Mouse (Mus musculus) heart, postnatal 36 days (tissue): ENCODE results near the gene Prrg1. TPM values are rescaled to one million over a fixed set of nuclear protein-coding genes. Genes with fewer than 3 reads are reported as not detected.
"Not testable (repeated sequence)": the region's sequence is repeated elsewhere in the genome, so short reads cannot be mapped to it uniquely, and the experiment has no call there.

ENCODE experiments used
- DNase-seq, 2 experiments: peaks; one replicate each; pipeline ENCODE4 v3.0.0; 2021 to 2022
- intact Hi-C: fragments of 180-260 bp; cut with DNase I; formaldehyde crosslinking; loops from one replicate; pipeline ENCODE4 v1.15.1; 2025
- total RNA-seq, 2 experiments: library from RNA; stranded (reverse); gene quantifications; 2 replicates each; pipeline ENCODE4 v1.2.3; 2021

The Prrg1 gene
- total RNA-seq, result 10 to 100 TPM in 1 of 2 experiments, 1 to 10 TPM in 1; 9.7 to 12.9 TPM

DNA sequence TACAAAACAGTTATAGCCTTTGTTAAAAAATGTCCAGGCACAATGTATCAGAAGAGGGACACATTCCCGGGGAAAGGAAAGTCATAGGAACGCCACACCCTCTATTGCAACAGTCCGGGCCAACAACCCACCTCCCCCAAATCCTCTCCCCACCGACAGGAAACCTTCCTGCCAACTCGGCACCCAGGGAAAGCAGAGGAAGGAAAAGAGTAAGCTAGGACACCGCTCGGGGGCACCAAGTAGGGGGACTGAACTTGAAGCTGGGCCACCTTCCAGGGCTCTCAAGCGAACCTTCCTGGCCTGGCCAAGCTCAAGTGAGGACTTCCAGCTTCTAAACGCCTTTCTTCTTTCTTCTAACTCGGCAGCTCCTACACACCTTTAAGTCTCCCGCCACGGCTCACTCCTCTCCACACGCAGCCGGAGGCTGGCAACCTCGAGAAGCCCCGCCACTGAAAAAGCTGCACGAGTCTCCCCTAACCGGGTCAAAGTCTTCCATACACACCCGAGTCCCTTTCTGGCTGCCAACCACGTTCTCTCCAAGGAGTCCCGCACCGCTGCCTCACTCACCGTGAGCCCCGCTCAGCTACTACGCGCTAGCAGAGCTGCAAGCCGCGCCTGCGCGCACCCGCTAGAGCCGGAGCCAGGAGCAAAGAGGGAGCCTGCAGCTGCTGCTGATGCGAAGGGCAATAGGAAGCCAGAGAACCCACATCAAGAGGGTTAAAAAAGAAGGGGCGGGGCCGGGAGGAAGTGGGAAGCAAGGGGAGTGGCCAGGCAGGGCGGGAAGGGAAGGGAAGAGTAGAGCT lies at the start of gene Prrg1:
TSS of gene Prrg1 (minus strand) at position 695 of the 803 bp plus-strand sequence.
- intact Hi-C loops, result loop anchor here (10.0 kb wide), 1 partner anchor 109 kb away; no protein-coding TSS in a partner anchor
- DNase-seq, result peak; percentile 65 to 71

- DNase-seq, result no peak
- intact Hi-C loops, result loop anchor here (10.0 kb wide), 1 partner anchor 121 kb away; no protein-coding TSS in a partner anchor
Observed at GRCm38 (mm10) chrX:78605814-78606213, 22.1 kb upstream of the Prrg1 start.

- intact Hi-C loops, result no loop called here
- DNase-seq, result no peak
Observed at GRCm38 (mm10) chrX:78593138-78593537, 9.4 kb upstream of the Prrg1 start.

GRCm38 (mm10) chrX:78582854-78583201 lies 868 bp downstream of the Prrg1 start:
- peak; percentile 48 to 53 for DNase-seq
- intact Hi-C loops, result loop anchor here (10.0 kb wide), 1 partner anchor 108 kb away; no protein-coding TSS in a partner anchor

DNA sequence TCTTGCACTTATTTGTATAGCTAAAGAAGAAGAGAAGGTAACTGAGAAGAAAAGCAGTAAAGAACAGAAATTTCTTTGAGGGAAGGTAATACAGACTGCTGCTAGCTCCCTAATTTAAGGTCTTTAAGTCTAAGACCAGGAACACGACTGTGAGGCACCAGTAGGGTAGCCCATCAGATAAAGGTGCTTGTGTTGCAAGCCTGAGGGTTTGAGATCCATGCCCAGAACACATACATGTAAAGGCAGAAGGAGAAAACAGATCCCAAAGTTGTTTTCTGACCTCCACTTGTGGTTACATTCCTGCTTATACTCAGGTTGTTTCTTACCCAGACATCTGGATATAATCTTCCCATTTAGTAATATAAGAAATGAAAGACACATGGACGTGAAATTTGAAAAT lies 20.2 kb downstream of the Prrg1 start:
- intact Hi-C loops, result no loop called here

DNA sequence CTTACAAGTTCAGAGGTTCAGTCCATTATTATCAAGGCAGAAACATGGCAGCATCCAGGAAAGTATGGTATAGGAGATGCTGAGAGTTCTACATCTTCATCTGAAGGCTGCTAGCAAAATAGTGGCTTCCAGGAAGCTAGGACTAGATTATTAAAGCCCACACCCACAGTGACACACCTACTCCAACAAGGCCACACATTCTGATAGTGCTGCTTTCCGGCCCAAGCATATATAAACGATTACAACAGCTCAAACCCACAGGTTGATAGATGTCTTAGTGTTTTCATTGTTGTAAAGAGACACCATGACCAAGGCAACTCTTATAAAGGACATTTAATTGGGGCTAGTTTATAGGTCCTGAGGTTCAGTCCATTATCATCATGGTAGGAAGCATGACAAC lies 30.3 kb downstream of the Prrg1 start:
- intact Hi-C loops, result no loop called here
- no peak for DNase-seq

More for the DNA sequence above, 20.2 kb downstream of the Prrg1 start:
- no peak for DNase-seq

- intact Hi-C loops, result no loop called here
- DNase-seq, result no peak
Observed at GRCm38 (mm10) chrX:78552704-78553103, 31.0 kb downstream of the Prrg1 start.

DNA sequence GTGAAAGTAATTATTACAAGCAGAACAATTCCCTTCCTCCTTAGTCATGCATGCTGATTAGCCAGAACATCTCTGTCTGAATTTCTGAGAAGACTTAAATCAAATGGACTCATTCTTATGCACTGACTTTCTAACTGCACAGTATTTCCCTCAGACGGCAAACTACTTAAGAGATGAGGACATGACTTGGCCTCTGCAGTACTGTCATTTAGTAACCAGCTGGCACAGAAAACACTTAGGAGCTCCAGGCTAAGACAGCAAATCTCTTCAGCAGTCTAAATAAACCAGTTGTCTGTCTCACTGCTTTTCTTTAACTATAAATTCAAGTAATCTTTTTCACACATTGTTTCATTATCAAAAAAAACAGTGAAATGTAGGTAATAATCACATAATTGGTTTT lies 36.0 kb downstream of the Prrg1 start:
- intact Hi-C loops, result no loop called here
- DNase-seq, result no peak

DNA sequence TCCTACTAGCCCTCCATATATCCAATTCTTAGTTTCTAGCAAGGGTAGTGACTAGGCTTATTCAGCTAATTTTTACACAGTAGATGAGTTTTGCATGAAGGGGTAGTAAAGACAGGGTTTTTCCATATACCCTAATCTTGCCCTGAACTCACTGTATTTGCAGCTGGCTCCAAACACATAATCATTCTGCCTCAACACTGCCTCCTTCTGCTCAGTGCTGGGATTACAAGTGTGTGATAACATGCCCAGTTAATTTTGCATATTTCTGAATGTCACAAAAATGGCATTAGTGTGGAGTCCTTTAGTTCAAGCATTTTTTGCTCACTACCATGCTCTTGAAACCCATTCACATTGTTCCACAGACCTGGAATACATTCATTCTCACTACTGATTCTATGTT lies 44.0 kb downstream of the Prrg1 start:
- intact Hi-C loops, result no loop called here

GRCm38 (mm10) chrX:78538632-78539316 lies 44.9 kb downstream of the Prrg1 start:
- intact Hi-C loops, result no loop called here
- no peak for DNase-seq

More for the DNA sequence above, 44.0 kb downstream of the Prrg1 start:
- DNase-seq, result no peak

DNA sequence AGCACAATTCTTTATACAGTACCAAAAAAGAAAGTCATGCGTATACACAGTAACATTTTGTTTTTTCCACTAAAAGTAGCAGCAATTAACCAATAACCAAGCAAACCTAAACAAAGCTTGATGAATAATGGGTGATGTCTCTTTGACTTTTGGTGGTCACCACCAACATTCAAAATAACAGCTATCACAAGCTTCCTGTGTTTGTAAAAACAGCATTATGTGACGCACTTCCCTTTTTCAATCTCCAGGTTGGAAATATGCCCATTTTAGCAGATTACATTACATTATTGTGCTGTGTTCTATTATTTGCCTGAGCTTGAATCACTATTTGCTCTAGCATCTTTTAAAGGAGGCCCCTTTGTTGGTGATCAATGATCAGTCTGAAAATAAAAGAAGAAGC lies 65.4 kb downstream of the Prrg1 start:
- DNase-seq, result no peak
- intact Hi-C loops, result no loop called here

DNA sequence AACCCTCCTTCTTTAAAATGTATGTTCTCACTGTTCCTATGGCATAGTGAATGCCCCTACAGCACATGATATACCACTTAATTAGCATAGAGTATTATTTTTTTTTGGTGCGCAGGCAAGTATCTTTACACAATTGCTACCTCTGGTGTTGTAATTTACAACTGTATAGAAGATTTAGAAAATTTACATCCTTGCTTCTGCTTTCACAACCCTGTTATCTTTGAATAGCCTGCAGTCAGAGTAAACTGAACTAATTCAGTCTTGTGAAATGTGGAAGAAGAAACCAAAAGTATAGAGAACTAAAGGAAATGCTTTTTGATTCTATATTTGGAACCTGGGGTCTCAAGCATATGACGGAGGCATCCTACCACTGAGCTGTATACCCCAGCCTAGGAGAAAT lies 100.7 kb downstream of the Prrg1 start:
- intact Hi-C loops, result loop anchor here (10.0 kb wide), 1 partner anchor 122 kb away; no protein-coding TSS in a partner anchor
- DNase-seq, result no peak

DNA sequence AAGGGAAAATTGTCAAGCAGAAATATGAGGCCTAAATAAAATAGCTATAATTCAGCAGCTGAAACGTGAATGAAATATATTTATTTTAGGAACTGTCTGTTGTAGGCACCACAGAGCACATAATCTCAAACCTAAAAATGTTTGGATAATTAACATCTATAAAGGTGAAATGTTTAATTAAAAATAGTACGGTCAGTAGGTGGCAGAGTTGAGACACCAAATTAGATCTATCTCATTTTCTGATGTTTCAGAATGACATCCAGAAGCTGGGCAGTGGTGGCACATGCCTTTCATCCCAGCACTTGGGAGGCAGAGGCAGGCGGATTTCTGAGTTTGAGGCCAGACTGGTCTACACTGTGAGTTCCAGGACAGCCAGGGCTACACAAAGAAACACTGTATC lies 104.0 kb downstream of the Prrg1 start:
- DNase-seq, result no peak
- intact Hi-C loops, result loop anchor here (10.0 kb wide), 2 partner anchors 105 to 125 kb away; partner anchors contain the start of gene Prrg1

DNA sequence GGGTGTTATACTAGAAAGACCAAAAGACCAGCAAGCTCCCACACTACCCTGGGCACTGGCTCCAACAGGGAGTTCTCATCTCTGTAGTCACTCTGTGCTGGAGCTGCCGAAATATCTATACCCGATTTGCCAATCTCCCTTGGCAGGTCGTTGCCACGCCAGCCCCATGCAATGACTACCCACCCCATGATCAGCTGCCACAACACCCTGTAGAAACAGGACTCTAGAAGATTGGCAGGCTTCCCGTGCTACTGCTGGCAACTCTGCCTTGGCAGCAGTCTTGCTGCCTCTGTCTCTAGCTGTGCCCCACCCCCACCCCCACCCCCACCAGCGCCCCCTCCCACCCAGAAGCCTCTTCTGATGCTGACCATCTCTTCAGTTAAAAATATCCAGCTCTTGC lies 149.3 kb downstream of the Prrg1 start:
- intact Hi-C loops, result no loop called here
- peak in 1 of 2 experiments; percentile 2 for DNase-seq

GRCm38 (mm10) chrX:78403346-78403745 lies 180.3 kb downstream of the Prrg1 start:
- DNase-seq, intact Hi-C loops: not testable (repeated sequence)

Other genes starting within 250 kb of the Prrg1 start
- gene 4930480E11Rik, start 214.3 kb downstream of the Prrg1 start, total RNA-seq, result not detected
- not detected for gene Fam47c, start 153.9 kb upstream of the Prrg1 start, total RNA-seq